ENCODE assay signal across 9 mouse cellular contexts in genomic region chr14:69507000-69507399, GRCm38 (mm10). TPM values are rescaled to one million over a fixed set of nuclear protein-coding genes. Genes with fewer than 3 reads are reported as not detected.
"Had no signal": no experiment of that assay in that cellular context is flagged by ENCODE, and none has a peak within 500 bp of the region (broad histone marks: within the 10 kb centered on the region; RNA-seq: fewer than 3 reads in every experiment).

No protein-coding gene starts in this region.

RNA-seq across cellular contexts. Expression of gene Gm16867, which starts 3.8 kb away (rescaled TPM):
- polyA plus RNA-seq: neural tube, embryonic 13.5 days; neural tube, embryonic 14.5 days; neural tube, embryonic 15.5 days; stomach, embryonic 14.5 days; stomach, embryonic 15.5 days; stomach, embryonic 16.5 days; stomach, postnatal 0 days; thymus, postnatal 0 days; urinary bladder, adult 2 months had no signal

RNA-seq across cellular contexts. Expression of gene Gm27179, which starts 5.3 kb away (rescaled TPM):
- polyA plus RNA-seq: neural tube, embryonic 13.5 days; neural tube, embryonic 14.5 days; neural tube, embryonic 15.5 days; stomach, embryonic 14.5 days; stomach, embryonic 15.5 days; stomach, postnatal 0 days; thymus, postnatal 0 days; urinary bladder, adult 2 months had no signal
